Mouse (Mus musculus) mammary gland, adult 2 months (tissue): ENCODE measurements around the gene Mfsd10. TPM values are rescaled to one million over a fixed set of nuclear protein-coding genes. Genes with fewer than 3 reads are reported as not detected.

Experiments
- polyA plus RNA-seq: library from polyadenylated mRNA; depleted of rRNA; stranded (reverse); fragments of >200 nt; gene quantifications from 2 replicates; pipeline ENCODE4 v1.2.3, GENCODE M21; 2012; ENCODE audit warnings: low replicate concordance; rRNA removed

Gene Mfsd10
- 133 and 213 TPM in 2 replicates for polyA plus RNA-seq

GRCm38 (mm10) chr5:34636481-34637287, at the start of gene Mfsd10:
TSS of gene Mfsd10 (minus strand) at chr5:34637212.

GRCm38 (mm10) chr5:34659686-34660590, 22.9 kb upstream of the Mfsd10 start, which contains the start of the genes Nop14 and Grk4:
TSS of gene Nop14 (minus strand) at chr5:34660148.
TSS of gene Grk4 (plus strand) at chr5:34660379.

Other genes starting within 250 kb of the Mfsd10 start
- gene Tnip2, start 123.2 kb downstream of the Mfsd10 start, polyA plus RNA-seq, result 28.8 and 39.2 TPM in 2 replicates
- 24.7 and 31.2 TPM in 2 replicates for gene Sh3bp2, start 111.4 kb downstream of the Mfsd10 start, polyA plus RNA-seq
- gene Add1, start 63.5 kb downstream of the Mfsd10 start, polyA plus RNA-seq, result 176 and 179 TPM in 2 replicates
- gene Nop14, start 22.9 kb upstream of the Mfsd10 start, polyA plus RNA-seq, result 12.3 and 16.8 TPM in 2 replicates
- 1.2 and 1.9 TPM in 2 replicates for gene Grk4, start 23.2 kb upstream of the Mfsd10 start, polyA plus RNA-seq
- gene Htt, start 124.5 kb upstream of the Mfsd10 start, polyA plus RNA-seq, result 13.0 and 18.9 TPM in 2 replicates